ENCODE assay signal across 10 mouse cellular contexts in genomic region chr7:101650565-101650964, GRCm38 (mm10). TPM values are rescaled to one million over a fixed set of nuclear protein-coding genes. Genes with fewer than 3 reads are reported as not detected.
DNase-seq lines count a peak whose midpoint lies in the region; ATAC-seq and TF ChIP-seq lines count a peak whose summit lies in the region.
"Had no signal": no experiment of that assay in that cellular context is flagged by ENCODE, and none has a peak within 500 bp of the region (broad histone marks: within the 10 kb centered on the region; RNA-seq: fewer than 3 reads in every experiment).

No protein-coding gene starts in this region.

- dilution Hi-C loops in CH12.LX (cut with MboI; ENCODE audit: extremely low pct_ligation_motif_present, extremely low pct_unique_long_range_greater_than_20kb, low sequenced_read_pairs): no loop called here

- DNase-seq in forebrain, embryonic 14.5 days (ENCODE audit: low spot score): peak; percentile 24
- DNase-seq in liver, adult 2 months (ENCODE audit: extremely low read depth, low read depth, low spot score): peak; percentile 27
- no peak for DNase-seq in liver, embryonic 11.5 days (ENCODE audit: low spot score)
- DNase-seq in CH12.LX (ENCODE audit: extremely low read depth): no peak
- peak; percentile 39 for DNase-seq in limb, embryonic 10.5 days (ENCODE audit: low spot score)
- no peak for DNase-seq in gastrocnemius, postnatal 25 days

- WGBS in forebrain, embryonic 14.5 days: 32% methylated on average over 3 of the region's 3 CpGs
- WGBS in forebrain, embryonic 16.5 days: 29% methylated on average over 3 of the region's 3 CpGs
- WGBS in liver, adult 2 months: 31% methylated on average over 3 of the region's 3 CpGs
- WGBS in liver, embryonic 11.5 days: 27% methylated on average over 3 of the region's 3 CpGs
- 28% methylated on average over 3 of the region's 3 CpGs for WGBS in limb, embryonic 10.5 days

- H3K4me1 ChIP-seq in forebrain, embryonic 14.5 days (ENCODE audit: control insufficient read depth, insufficient read depth, low read length): no peaks in the 10 kb centered on the region
- no peaks in the 10 kb centered on the region; the same call in 1 of the 2 replicates for H3K4me1 ChIP-seq in forebrain, embryonic 16.5 days (replicated peaks; ENCODE audit: control insufficient read depth, insufficient read depth, low read length)
- H3K4me1 ChIP-seq in liver, adult 2 months (ENCODE audit: control insufficient read depth, insufficient read depth, low read length): no peaks in the 10 kb centered on the region
- H3K4me1 ChIP-seq in liver, embryonic 11.5 days (replicated peaks; ENCODE audit: control insufficient read depth, insufficient read depth, low read length): no peaks in the 10 kb centered on the region
- peaks cover 2 to 3% of the 10 kb centered on the region in 2 experiments; a peak in 1 of 4 replicates for H3K4me1 ChIP-seq in CH12.LX (ENCODE audit: control insufficient read depth in 1 of 2, insufficient read depth in 2 of 2)
- no peaks in the 10 kb centered on the region for H3K4me1 ChIP-seq in limb, embryonic 10.5 days
- H3K4me1 ChIP-seq: embryonic facial prominence, embryonic 13.5 days had no signal

- no peak for TF ChIP-seq EP300 in CH12.LX (IDR thresholded peaks at IDR 0.05; ENCODE audit: low read length)

- no peaks in the 10 kb centered on the region for H3K79me2 ChIP-seq in liver, adult 2 months (ENCODE audit: control insufficient read depth, insufficient read depth, low read length)
- no peaks in the 10 kb centered on the region for H3K79me2 ChIP-seq in CH12.LX (replicated peaks; ENCODE audit: control insufficient read depth, extremely low read depth, insufficient read depth, poor library complexity, severe bottlenecking)

- no peak for ATAC-seq in forebrain, embryonic 14.5 days
- no peak for ATAC-seq in forebrain, embryonic 16.5 days
- ATAC-seq in liver, embryonic 11.5 days (replicated peaks; ENCODE audit: low FRiP score): no peak
- ATAC-seq in megakaryocyte-erythroid progenitor cell, adult 5-6 weeks (replicated peaks; ENCODE audit: low FRiP score, low TSS enrichment, poor library complexity, severe bottlenecking): no peak

- no peak overlapping the region for H3K4me3 ChIP-seq in forebrain, embryonic 14.5 days (ENCODE audit: low read depth, low read length)
- no peak overlapping the region for H3K4me3 ChIP-seq in forebrain, embryonic 16.5 days (replicated peaks; ENCODE audit: low read length)
- no peak overlapping the region for H3K4me3 ChIP-seq in liver, adult 2 months (ENCODE audit: insufficient read depth, low read depth, low read length)
- no peak overlapping the region for H3K4me3 ChIP-seq in liver, embryonic 11.5 days (ENCODE audit: low read depth, low read length)
- no peak overlapping the region for H3K4me3 ChIP-seq in CH12.LX (replicated peaks in 1 of 3; ENCODE audit: low read depth in 2 of 3, low read length in 2 of 3, poor library complexity in 1 of 3)
- no peak overlapping the region for H3K4me3 ChIP-seq in limb, embryonic 10.5 days
- H3K4me3 ChIP-seq: embryonic facial prominence, embryonic 13.5 days; myocyte had no signal

- no peaks in the 10 kb centered on the region for H3K9me3 ChIP-seq in forebrain, embryonic 14.5 days (replicated peaks; ENCODE audit: control insufficient read depth, low read length)
- no peaks in the 10 kb centered on the region for H3K9me3 ChIP-seq in forebrain, embryonic 16.5 days (ENCODE audit: control insufficient read depth, low read length)
- no peaks in the 10 kb centered on the region for H3K9me3 ChIP-seq in liver, embryonic 11.5 days (ENCODE audit: control insufficient read depth, low read length)
- H3K9me3 ChIP-seq in CH12.LX (replicated peaks; ENCODE audit: low read length): no peaks in the 10 kb centered on the region
- no peaks in the 10 kb centered on the region for H3K9me3 ChIP-seq in limb, embryonic 10.5 days (replicated peaks)
- H3K9me3 ChIP-seq: embryonic facial prominence, embryonic 13.5 days had no signal

- no peaks in the 10 kb centered on the region for H3K27me3 ChIP-seq in forebrain, embryonic 14.5 days (replicated peaks; ENCODE audit: control insufficient read depth, insufficient read depth, low read length)
- H3K27me3 ChIP-seq in forebrain, embryonic 16.5 days (replicated peaks; ENCODE audit: control insufficient read depth, insufficient read depth, low read length): no peaks in the 10 kb centered on the region
- no peaks in the 10 kb centered on the region for H3K27me3 ChIP-seq in liver, adult 2 months (ENCODE audit: control insufficient read depth, insufficient read depth, low read length)
- H3K27me3 ChIP-seq in liver, embryonic 11.5 days (replicated peaks; ENCODE audit: control insufficient read depth, insufficient read depth, low read length): no peaks in the 10 kb centered on the region
- peaks cover 1% of the 10 kb centered on the region for H3K27me3 ChIP-seq in CH12.LX (replicated peaks)
- no peaks in the 10 kb centered on the region for H3K27me3 ChIP-seq in limb, embryonic 10.5 days (ENCODE audit: low read depth, poor library complexity, severe bottlenecking)
- H3K27me3 ChIP-seq: embryonic facial prominence, embryonic 13.5 days had no signal

- H3K36me3 ChIP-seq in forebrain, embryonic 14.5 days (ENCODE audit: control insufficient read depth, insufficient read depth, low read length): no peaks in the 10 kb centered on the region
- no peaks in the 10 kb centered on the region for H3K36me3 ChIP-seq in forebrain, embryonic 16.5 days (ENCODE audit: control insufficient read depth, insufficient read depth)
- no peaks in the 10 kb centered on the region for H3K36me3 ChIP-seq in liver, adult 2 months (ENCODE audit: control insufficient read depth, insufficient read depth, low read length)
- H3K36me3 ChIP-seq in liver, embryonic 11.5 days (ENCODE audit: control insufficient read depth, insufficient read depth, low read length): no peaks in the 10 kb centered on the region
- no peaks in the 10 kb centered on the region for H3K36me3 ChIP-seq in CH12.LX (replicated peaks in 1 of 2; ENCODE audit: control insufficient read depth in 1 of 2, insufficient read depth in 1 of 2, low read length in 1 of 2)
- no peaks in the 10 kb centered on the region for H3K36me3 ChIP-seq in limb, embryonic 10.5 days
- H3K36me3 ChIP-seq: embryonic facial prominence, embryonic 13.5 days had no signal

- H3K27ac ChIP-seq in forebrain, embryonic 14.5 days (ENCODE audit: low read depth, low read length): no peak overlapping the region
- no peak overlapping the region for H3K27ac ChIP-seq in forebrain, embryonic 16.5 days (ENCODE audit: low read length)
- H3K27ac ChIP-seq in liver, adult 2 months (replicated peaks; ENCODE audit: insufficient read depth, low read depth, low read length): no peak overlapping the region
- H3K27ac ChIP-seq in liver, embryonic 11.5 days (ENCODE audit: low read depth, low read length): no peak overlapping the region
- no peak overlapping the region for H3K27ac ChIP-seq in CH12.LX (ENCODE audit: insufficient read depth, low read depth)
- no peak overlapping the region for H3K27ac ChIP-seq in limb, embryonic 10.5 days
- H3K27ac ChIP-seq: embryonic facial prominence, embryonic 13.5 days had no signal

- no peak overlapping the region for H3K9ac ChIP-seq in forebrain, embryonic 14.5 days (ENCODE audit: low read length)
- H3K9ac ChIP-seq in forebrain, embryonic 16.5 days (replicated peaks; ENCODE audit: low read depth, low read length): no peak overlapping the region
- no peak overlapping the region for H3K9ac ChIP-seq in liver, adult 2 months (ENCODE audit: low read depth, low read length)
- H3K9ac ChIP-seq in liver, embryonic 11.5 days (ENCODE audit: low read depth, low read length): no peak overlapping the region
- no peak overlapping the region for H3K9ac ChIP-seq in CH12.LX (ENCODE audit: insufficient read depth, low read depth)
- H3K9ac ChIP-seq: embryonic facial prominence, embryonic 13.5 days had no signal

- peak; percentile 43 for TF ChIP-seq RAD21 in CH12.LX (IDR thresholded peaks at IDR 0.05; ENCODE audit: low read depth, low read length)

- in situ Hi-C loops in CH12.LX (cut with MboI; ENCODE audit: low pct_ligation_motif_present, low pct_unique_long_range_greater_than_20kb, low sequenced_read_pairs): loop anchor here (25.0 kb wide), 1 partner anchor 612 kb away; the partner anchor contains the start of genes Rhog and Stim1

- 0 out of 2 replicates have a peak, but pooled peaks have one; percentile 18 for TF ChIP-seq CTCF in liver, adult 2 months (IDR thresholded peaks at IDR 0.05; ENCODE audit: low read depth, low read length)
- TF ChIP-seq CTCF in CH12.LX (conservative IDR thresholded peaks at IDR 0.05 in 1 of 2, IDR thresholded peaks at IDR 0.05 in 1 of 2; ENCODE audit: low read depth in 2 of 2, low read length in 2 of 2): peak; percentile 57 to 78

- H3K4me2 ChIP-seq in forebrain, embryonic 14.5 days (ENCODE audit: low read length): no peak overlapping the region
- H3K4me2 ChIP-seq in forebrain, embryonic 16.5 days (ENCODE audit: low read length): no peak overlapping the region
- H3K4me2 ChIP-seq in liver, embryonic 11.5 days: no peak overlapping the region
- H3K4me2 ChIP-seq in CH12.LX (ENCODE audit: insufficient read depth, low read depth, poor library complexity, severe bottlenecking): no peak overlapping the region
- H3K4me2 ChIP-seq: embryonic facial prominence, embryonic 13.5 days had no signal

- TF ChIP-seq POLR2A in liver, adult 2 months (IDR thresholded peaks at IDR 0.05; ENCODE audit: extremely low read depth, insufficient read depth, low read length): no peak
- TF ChIP-seq POLR2A in CH12.LX (IDR thresholded peaks at IDR 0.05; ENCODE audit: low read depth, low read length): no peak

TF ChIP-seq in CH12.LX, 34 proteins besides CTCF, POLR2A, EP300 and RAD21:
- TF ChIP-seq ETS1 (conservative IDR thresholded peaks at IDR 0.05; ENCODE audit: low read depth, low read length) (no peak), MAFK (IDR thresholded peaks at IDR 0.05; ENCODE audit: insufficient replicate concordance, low read length) (no peak), KAT2A (IDR thresholded peaks at IDR 0.05; ENCODE audit: insufficient replicate concordance, low read length) (no peak), SMC3 (IDR thresholded peaks at IDR 0.05; ENCODE audit: low read depth, low read length) (no peak)
TF ChIP-seq in CH12.LX: peak in this region for 0.

RNA-seq across cellular contexts. Expression of gene Clpb, which starts 12.9 kb away (rescaled TPM):
- 31.9 and 44.1 TPM in 2 replicates for polyA plus RNA-seq in forebrain, embryonic 14.5 days (2014; fragmentation: Nextera tagmentation; extraction: Ambion mirVana)
- 42.0 and 51.9 TPM in 2 replicates for polyA plus RNA-seq in forebrain, embryonic 16.5 days (2015; fragmentation: Nextera tagmentation; extraction: Ambion mirVana)
- 36.4 and 45.2 TPM in 2 replicates for total RNA-seq in liver, adult 2 months (2014; rRNA removed)
- polyA plus RNA-seq in liver, adult 2 months (2012; rRNA removed): 43.2 and 56.2 TPM in 2 replicates
- polyA plus RNA-seq in liver, embryonic 11.5 days (2014; fragmentation: Nextera tagmentation; extraction: Ambion mirVana): 51.3 and 54.7 TPM in 2 replicates
- total RNA-seq in CH12.LX (2012; rRNA removed) (48.9 and 68.4 TPM in 2 replicates), CH12.LX (2014; rRNA removed) (41.7 and 46.0 TPM in 2 replicates)
- polyA plus RNA-seq in CH12.LX (2012; ENCODE audit: insufficient read length, low read depth): 25.5 and 29.4 TPM in 2 replicates
- polyA plus RNA-seq in limb, embryonic 10.5 days (2016; fragmentation: Nextera tagmentation; extraction: Ambion mirVana): 55.3 and 62.7 TPM in 2 replicates
- total RNA-seq in megakaryocyte-erythroid progenitor cell, adult 5-6 weeks (2014; fragmentation: Nextera tagmentation): 28.3 and 41.2 TPM in 2 replicates
- 25.5 and 26.2 TPM in 2 replicates for total RNA-seq in megakaryocyte-erythroid progenitor cell, adult 5-6 weeks (2017)
- total RNA-seq in gastrocnemius, postnatal 25 days (2021): 10 to 100 TPM; 49.2 to 50.8 TPM

Comparison
In these comparisons a context has a peak if more than half of its experiments do, and no peak if none do; other contexts are left out.
1. DNase-seq: peak in forebrain, embryonic 14.5 days (single experiment), liver, adult 2 months (single experiment) and limb, embryonic 10.5 days (single experiment); none in liver, embryonic 11.5 days (single experiment), CH12.LX (single experiment) and gastrocnemius, postnatal 25 days (single experiment).